Mouse (Mus musculus) liver, adult 2 months (tissue): ENCODE data around the gene Cwh43.

ENCODE experiments used
- CTCF ChIP-seq: fragments of 200-500 bp; IDR thresholded peaks from 2 replicates; pipeline ENCODE4 v1.5.1; 2011; ENCODE audit warnings: low read depth, low read length, control low read depth
- POLR2A ChIP-seq: fragments of 200-500 bp; IDR thresholded peaks from 2 replicates; pipeline ENCODE4 v1.6.1; 2011; ENCODE audit warnings: low read length, control low read depth; ENCODE audit not compliant: insufficient read depth; ENCODE audit errors: extremely low read depth

DNA sequence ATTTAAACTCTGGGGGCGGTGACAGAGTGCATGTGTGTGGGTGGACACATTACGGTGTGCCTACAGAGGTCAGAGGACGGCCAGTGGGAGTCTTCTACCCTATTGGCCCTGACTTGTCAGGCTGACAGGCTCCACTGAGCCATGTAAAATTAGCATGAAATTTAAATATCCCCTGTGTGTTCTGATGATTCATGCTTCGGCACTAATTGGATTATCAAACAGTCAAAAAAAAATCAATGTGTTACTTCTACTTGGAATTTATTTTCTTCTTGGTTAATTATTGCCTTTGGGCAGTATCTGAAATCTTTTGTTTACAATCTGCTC lies 22.3 kb upstream of the Cwh43 start:
- TF ChIP-seq POLR2A: no peak
- no peak for TF ChIP-seq CTCF
